Mouse (Mus musculus) hindbrain, embryonic 13.5 days (tissue): ENCODE data around the gene Tecta. TPM values are rescaled to one million over a fixed set of nuclear protein-coding genes. Genes with fewer than 3 reads are reported as not detected.
A peak's percentile ranks its signal among the peaks of the same experiment; 100 is the strongest.

ENCODE experiments used
- ATAC-seq: fragments of 200-750 bp; cut with Nextera tagmentation; 2 replicates; pipeline ENCODE4 v1.8.0; 2017; ENCODE audit warnings: moderate TSS enrichment; ENCODE audit not compliant: low FRiP score
- H3K27ac ChIP-seq: fragments of 300-500 bp; sonication (generic); 2 replicates; pipeline ENCODE4 v1.5.1; 2015; ENCODE audit warnings: inconsistent platforms, mild to moderate bottlenecking, moderate library complexity
- H3K27me3 ChIP-seq: fragments of 300-500 bp; sonication (generic); 2 replicates; pipeline ENCODE4 v1.6.1; 2015; ENCODE audit warnings: mild to moderate bottlenecking, inconsistent platforms
- H3K36me3 ChIP-seq: fragments of 300-500 bp; sonication (generic); 2 replicates; pipeline ENCODE4 v1.6.1; 2015; ENCODE audit warnings: mild to moderate bottlenecking, inconsistent platforms
- H3K4me1 ChIP-seq: fragments of 300-500 bp; sonication (generic); replicated peaks from 2 replicates; pipeline ENCODE4 v1.6.1; 2015; ENCODE audit warnings: inconsistent platforms
- H3K4me2 ChIP-seq: fragments of 300-500 bp; sonication (generic); 2 replicates; pipeline ENCODE4 v1.6.1; 2015; ENCODE audit warnings: inconsistent platforms, mild to moderate bottlenecking, moderate library complexity
- H3K4me3 ChIP-seq: fragments of 300-500 bp; sonication (generic); 2 replicates; pipeline ENCODE4 v1.5.1; 2015; ENCODE audit warnings: mild to moderate bottlenecking, inconsistent platforms
- H3K9ac ChIP-seq: fragments of 300-500 bp; sonication (generic); 2 replicates; pipeline ENCODE4 v1.6.1; 2015; ENCODE audit warnings: mild to moderate bottlenecking, inconsistent platforms
- H3K9me3 ChIP-seq: fragments of 300-500 bp; sonication (generic); 2 replicates; pipeline ENCODE4 v1.6.1; 2016; ENCODE audit warnings: inconsistent platforms
- WGBS: fragments of 180-500 bp; shearing (Covaris S2); methylation state at CpG from one replicate; pipeline ENCODE4 v1.1.7; 2015; 5-methylcytosine and 5-hydroxymethylcytosine counted together
- polyA plus RNA-seq: library from polyadenylated mRNA; unstranded; fragments of >200 nt; fragmentation: Nextera tagmentation; extraction: Ambion mirVana; gene quantifications from 2 replicates; pipeline ENCODE4 v1.2.1, GENCODE M21; 2015

Gene Tecta
- polyA plus RNA-seq, 1 experiment from 2014 or later: 0.35 TPM

- Histone ChIP-seq H3K4me3 (no peak overlapping the region), H3K27ac (peak overlapping the region; percentile 73), H3K36me3 (no peaks in the 10 kb centered on the region), H3K4me2 (no peak overlapping the region), H3K4me1 (peaks cover 28% of the 10 kb centered on the region), H3K9ac (no peak overlapping the region), H3K27me3 (peaks cover 10% of the 10 kb centered on the region), H3K9me3 (peaks cover 7% of the 10 kb centered on the region; the same call in 1 of the 2 replicates)
- WGBS: 55% methylated on average over 8 of the region's 8 CpGs
- ATAC-seq: peak; percentile 66
These were observed 16.9 kb downstream of the Tecta start for GRCm38 (mm10) chr9:42382628-42383347.

GRCm38 (mm10) chr9:42382063-42382462 is 17.7 kb downstream of the Tecta start:
- ATAC-seq: peak; percentile 43; the same call in 1 of the 2 replicates

GRCm38 (mm10) chr9:42378071-42378470 is 21.7 kb downstream of the Tecta start:
- Histone ChIP-seq H3K4me1 (peaks cover 13% of the 10 kb centered on the region), H3K27ac (no peak overlapping the region), H3K9me3 (peaks cover 7% of the 10 kb centered on the region; the same call in 1 of the 2 replicates), H3K4me2 (no peak overlapping the region), H3K9ac (no peak overlapping the region), H3K27me3 (no peaks in the 10 kb centered on the region), H3K36me3 (no peaks in the 10 kb centered on the region), H3K4me3 (no peak overlapping the region)
- ATAC-seq: no peak
- WGBS: 92% methylated on average over 4 of the region's 4 CpGs

More at GRCm38 (mm10) chr9:42382063-42382462, 17.7 kb downstream of the Tecta start:
- 34% methylated on average over 5 of the region's 5 CpGs for WGBS
- Histone ChIP-seq H3K9ac (no peak overlapping the region), H3K36me3 (no peaks in the 10 kb centered on the region), H3K4me3 (no peak overlapping the region), H3K4me2 (no peak overlapping the region), H3K4me1 (peaks cover 25% of the 10 kb centered on the region), H3K27ac (peak overlapping the region; percentile 73), H3K27me3 (peaks cover 10% of the 10 kb centered on the region), H3K9me3 (peaks cover 7% of the 10 kb centered on the region; the same call in 1 of the 2 replicates)

GRCm38 (mm10) chr9:42377656-42378055 is 22.1 kb downstream of the Tecta start:
- Histone ChIP-seq H3K27ac (no peak overlapping the region), H3K9me3 (peaks cover 7% of the 10 kb centered on the region; the same call in 1 of the 2 replicates), H3K9ac (no peak overlapping the region), H3K4me3 (no peak overlapping the region), H3K36me3 (no peaks in the 10 kb centered on the region), H3K4me1 (peaks cover 9% of the 10 kb centered on the region), H3K4me2 (no peak overlapping the region), H3K27me3 (no peaks in the 10 kb centered on the region)
- WGBS: 95% methylated on average over 15 of the region's 15 CpGs
- ATAC-seq: no peak

- no peaks in the 10 kb centered on the region for H3K36me3 ChIP-seq
- H3K4me2 ChIP-seq: no peak overlapping the region
- no peak overlapping the region for H3K27ac ChIP-seq
- no peak for ATAC-seq
- no peaks in the 10 kb centered on the region for H3K9me3 ChIP-seq
- WGBS: 80% methylated on average over 6 of the region's 6 CpGs
- H3K4me3 ChIP-seq: no peak overlapping the region
- no peaks in the 10 kb centered on the region for H3K4me1 ChIP-seq
- no peaks in the 10 kb centered on the region for H3K27me3 ChIP-seq
- no peak overlapping the region for H3K9ac ChIP-seq
These were observed 27.9 kb downstream of the Tecta start for GRCm38 (mm10) chr9:42371670-42372368.

- WGBS: 57% methylated on average over 4 of the region's 4 CpGs
- 0 out of 2 replicates have a peak, but pooled peaks cover 3% of the 10 kb centered on the region for H3K4me1 ChIP-seq
- no peak overlapping the region for H3K4me3 ChIP-seq
- H3K9ac ChIP-seq: no peak overlapping the region
- H3K36me3 ChIP-seq: no peaks in the 10 kb centered on the region
- no peaks in the 10 kb centered on the region for H3K9me3 ChIP-seq
- no peaks in the 10 kb centered on the region for H3K27me3 ChIP-seq
- no peak for ATAC-seq
- no peak overlapping the region for H3K4me2 ChIP-seq
- no peak overlapping the region for H3K27ac ChIP-seq
These were observed 42.1 kb downstream of the Tecta start for GRCm38 (mm10) chr9:42357585-42357984.

GRCm38 (mm10) chr9:42354871-42355270 is 44.9 kb downstream of the Tecta start:
- WGBS: 68% methylated on average over 1 of the region's 1 CpGs
- no peak overlapping the region for H3K9ac ChIP-seq
- H3K27ac ChIP-seq: no peak overlapping the region
- H3K4me1 ChIP-seq: peaks cover 17% of the 10 kb centered on the region
- no peak overlapping the region for H3K4me3 ChIP-seq
- no peaks in the 10 kb centered on the region for H3K27me3 ChIP-seq
- ATAC-seq: no peak
- H3K9me3 ChIP-seq: no peaks in the 10 kb centered on the region
- H3K4me2 ChIP-seq: no peak overlapping the region
- H3K36me3 ChIP-seq: no peaks in the 10 kb centered on the region

- no peaks in the 10 kb centered on the region for H3K27me3 ChIP-seq
- H3K9me3 ChIP-seq: no peaks in the 10 kb centered on the region
- ATAC-seq: no peak
- H3K36me3 ChIP-seq: no peaks in the 10 kb centered on the region
- H3K4me2 ChIP-seq: no peak overlapping the region
- H3K4me1 ChIP-seq: peaks cover 23% of the 10 kb centered on the region
- no peak overlapping the region for H3K4me3 ChIP-seq
- no peak overlapping the region for H3K9ac ChIP-seq
- 25% methylated on average over 7 of the region's 7 CpGs for WGBS
- H3K27ac ChIP-seq: peak overlapping the region; percentile 64
These were observed 49.9 kb downstream of the Tecta start for GRCm38 (mm10) chr9:42349791-42350190.

- no peak for ATAC-seq
- H3K27me3 ChIP-seq: 0 out of 2 replicates have a peak, but pooled peaks cover 4% of the 10 kb centered on the region
- H3K4me1 ChIP-seq: peaks cover 19% of the 10 kb centered on the region
- no peak overlapping the region for H3K9ac ChIP-seq
- H3K36me3 ChIP-seq: no peaks in the 10 kb centered on the region
- H3K27ac ChIP-seq: no peak overlapping the region
- no peak overlapping the region for H3K4me3 ChIP-seq
- H3K9me3 ChIP-seq: no peaks in the 10 kb centered on the region
- no peak overlapping the region for H3K4me2 ChIP-seq
These were observed 53.4 kb downstream of the Tecta start for GRCm38 (mm10) chr9:42346297-42346696.

- H3K9me3 ChIP-seq: no peaks in the 10 kb centered on the region
- H3K27ac ChIP-seq: no peak overlapping the region
- no peaks in the 10 kb centered on the region for H3K36me3 ChIP-seq
- H3K4me3 ChIP-seq: no peak overlapping the region
- peaks cover 20% of the 10 kb centered on the region for H3K4me1 ChIP-seq
- no peak overlapping the region for H3K9ac ChIP-seq
- WGBS: 57% methylated on average over 4 of the region's 4 CpGs
- ATAC-seq: no peak
- no peak overlapping the region for H3K4me2 ChIP-seq
- H3K27me3 ChIP-seq: 0 out of 2 replicates have a peak, but pooled peaks cover 6% of the 10 kb centered on the region
These were observed 60.6 kb downstream of the Tecta start for GRCm38 (mm10) chr9:42339151-42339550.

- peaks cover 20% of the 10 kb centered on the region for H3K4me1 ChIP-seq
- H3K27me3 ChIP-seq: 0 out of 2 replicates have a peak, but pooled peaks cover 3% of the 10 kb centered on the region
- H3K27ac ChIP-seq: no peak overlapping the region
- no peak overlapping the region for H3K4me3 ChIP-seq
- 79% methylated on average over 13 of the region's 13 CpGs for WGBS
- H3K4me2 ChIP-seq: no peak overlapping the region
- H3K9me3 ChIP-seq: no peaks in the 10 kb centered on the region
- no peak for ATAC-seq
- H3K36me3 ChIP-seq: no peaks in the 10 kb centered on the region
- no peak overlapping the region for H3K9ac ChIP-seq
These were observed 62.7 kb downstream of the Tecta start for GRCm38 (mm10) chr9:42337026-42337425.

- no peak overlapping the region for H3K9ac ChIP-seq
- no peak overlapping the region for H3K4me3 ChIP-seq
- H3K9me3 ChIP-seq: no peaks in the 10 kb centered on the region
- 90% methylated on average over 1 of the region's 1 CpGs for WGBS
- no peak overlapping the region for H3K27ac ChIP-seq
- H3K27me3 ChIP-seq: 0 out of 2 replicates have a peak, but pooled peaks cover 3% of the 10 kb centered on the region
- peaks cover 20% of the 10 kb centered on the region for H3K4me1 ChIP-seq
- H3K4me2 ChIP-seq: no peak overlapping the region
- no peak for ATAC-seq
- H3K36me3 ChIP-seq: no peaks in the 10 kb centered on the region
These were observed 63.2 kb downstream of the Tecta start for GRCm38 (mm10) chr9:42336575-42336974.
